Mouse (Mus musculus) colon, adult 2 months (tissue): ENCODE results near the gene Ptgis. TPM values are rescaled to one million over a fixed set of nuclear protein-coding genes. Genes with fewer than 3 reads are reported as not detected.

Experiments
- polyA plus RNA-seq: library from polyadenylated mRNA; depleted of rRNA; stranded (reverse); fragments of >200 nt; gene quantifications from 2 replicates; pipeline ENCODE4 v1.2.3, GENCODE M21; 2012; rRNA removed

Gene Ptgis
- polyA plus RNA-seq = 23.1 and 25.8 TPM in 2 replicates

GRCm38 (mm10) chr2:167240008-167240964, at the start of gene Ptgis:
Ptgis (minus strand) TSS chr2:167240604.

GRCm38 (mm10) chr2:167190076-167190399, 50.4 kb downstream of the Ptgis start, which contains the start of gene Kcnb1:
Kcnb1 (minus strand) TSS chr2:167190155.

Other genes with a start within 250 kb of the Ptgis start
- gene Stau1, start 244.3 kb downstream of the Ptgis start, polyA plus RNA-seq = 13.8 and 14.8 TPM in 2 replicates
- 17.6 and 20.6 TPM in 2 replicates for gene Ddx27, start 225.4 kb downstream of the Ptgis start, polyA plus RNA-seq
- 24.6 and 24.8 TPM in 2 replicates for gene Znfx1, start 177.6 kb downstream of the Ptgis start, polyA plus RNA-seq
- gene Kcnb1, start 50.4 kb downstream of the Ptgis start, polyA plus RNA-seq = 3.9 and 4.4 TPM in 2 replicates
- gene B4galt5, start 108.6 kb upstream of the Ptgis start, polyA plus RNA-seq = 29.7 and 30.3 TPM in 2 replicates
- 46.5 and 47.3 TPM in 2 replicates for gene Slc9a8, start 181.1 kb upstream of the Ptgis start, polyA plus RNA-seq